Mouse (Mus musculus) liver, adult 10 weeks (tissue): Measurements from ENCODE around the gene Olfr1168. TPM values are rescaled to one million over a fixed set of nuclear protein-coding genes. Genes with fewer than 3 reads are reported as not detected.

Experiments
- polyA plus RNA-seq: library from polyadenylated mRNA; stranded (reverse); fragments of 350-450 nt; fragmentation: Illumina TruSeq; extraction: RNeasy Lipid Tissue Mini Kit (QIAGEN cat#74804); gene quantifications from one replicate; pipeline ENCODE4 v1.2.3, GENCODE M21; 2014; ENCODE audit warnings: low read depth, low replicate concordance

Olfr1168 gene
- not detected for polyA plus RNA-seq

DNA sequence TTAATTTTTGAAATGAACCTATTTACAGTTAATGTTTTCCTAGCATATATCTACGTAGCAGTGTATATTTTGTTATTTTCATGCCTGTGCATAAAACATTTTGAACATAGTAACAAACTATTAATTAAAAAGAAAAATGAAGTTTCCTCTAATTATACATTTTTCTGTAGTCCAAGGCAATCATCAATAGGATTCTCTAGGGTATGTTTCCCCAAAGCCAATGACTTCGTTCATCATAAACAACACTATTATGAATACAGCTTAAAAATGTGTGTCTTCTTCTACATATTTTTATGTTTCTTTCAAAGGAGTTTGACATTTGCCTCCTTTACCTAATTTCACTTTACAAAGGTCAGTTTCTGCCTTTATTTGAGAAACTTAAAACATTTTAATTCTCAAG, at the start of gene Olfr1168:
TSS of gene Olfr1168 (plus strand) at position 301 of the 400 bp plus-strand sequence.

DNA sequence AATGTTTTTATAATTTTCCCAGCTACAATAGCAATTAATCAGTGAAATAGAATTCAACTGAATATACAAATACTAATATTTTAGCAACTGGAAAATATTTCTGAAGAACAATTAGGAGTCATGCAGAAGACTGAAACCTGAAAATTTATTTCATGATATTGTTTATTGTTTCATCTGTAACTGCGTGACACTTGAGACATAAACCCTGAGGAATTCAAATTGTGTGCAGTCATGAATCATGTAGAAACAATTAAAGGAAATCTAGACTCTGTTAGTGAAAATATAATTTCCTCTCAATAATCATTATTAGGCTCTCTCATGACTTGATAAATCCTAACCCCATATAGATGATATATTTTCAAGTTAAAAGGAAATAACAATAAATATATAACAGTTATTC, 26.6 kb upstream of the Olfr1168 start, which contains the start of gene Olfr1167:
TSS of gene Olfr1167 (minus strand) at position 101 of the 400 bp plus-strand sequence.

DNA sequence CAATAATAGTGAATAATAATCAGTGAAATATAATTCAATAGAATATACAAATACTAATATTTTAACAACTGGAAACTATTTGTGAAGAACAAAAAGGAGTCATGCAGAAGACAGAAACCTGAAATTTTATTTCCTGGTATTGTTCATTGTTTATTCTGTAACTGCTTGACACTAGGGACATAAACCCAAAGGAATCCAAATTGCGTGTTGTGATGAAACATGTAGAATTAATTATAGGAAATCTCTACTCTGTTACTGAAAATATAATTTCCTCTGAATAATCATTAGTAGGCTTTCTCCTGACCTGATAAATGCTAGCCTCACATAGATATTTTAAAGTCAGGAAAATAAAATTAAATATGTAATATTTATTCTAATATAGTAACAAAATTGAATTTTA, 46.6 kb downstream of the Olfr1168 start, which contains the start of gene Olfr1170:
TSS of gene Olfr1170 (minus strand) at position 101 of the 400 bp plus-strand sequence.

Other genes with a start within 250 kb of the Olfr1168 start
- not detected for gene Olfr1155, start 236.7 kb upstream of the Olfr1168 start, polyA plus RNA-seq
- gene Olfr1156, start 228.8 kb upstream of the Olfr1168 start, polyA plus RNA-seq: not detected
- gene Olfr1157, start 213.6 kb upstream of the Olfr1168 start, polyA plus RNA-seq: not detected
- not detected for gene Olfr74, start 207.2 kb upstream of the Olfr1168 start, polyA plus RNA-seq
- gene Olfr1158, start 191.8 kb upstream of the Olfr1168 start, polyA plus RNA-seq: not detected
- not detected for gene Olfr1160, start 173.6 kb upstream of the Olfr1168 start, polyA plus RNA-seq
- not detected for gene Olfr1161, start 159.1 kb upstream of the Olfr1168 start, polyA plus RNA-seq
- gene Olfr73, start 144.2 kb upstream of the Olfr1168 start, polyA plus RNA-seq: not detected
- not detected for gene Olfr1162, start 130.8 kb upstream of the Olfr1168 start, polyA plus RNA-seq
- not detected for gene Olfr1163, start 110.0 kb upstream of the Olfr1168 start, polyA plus RNA-seq
- not detected for gene Olfr1164, start 87.9 kb upstream of the Olfr1168 start, polyA plus RNA-seq
- not detected for gene Olfr1166, start 53.6 kb upstream of the Olfr1168 start, polyA plus RNA-seq
- not detected for gene Olfr1167, start 26.7 kb upstream of the Olfr1168 start, polyA plus RNA-seq
- gene Olfr1170, start 46.5 kb downstream of the Olfr1168 start, polyA plus RNA-seq: not detected
- gene Olfr1173, start 98.0 kb downstream of the Olfr1168 start, polyA plus RNA-seq: not detected
- not detected for gene Olfr1174-ps, start 133.3 kb downstream of the Olfr1168 start, polyA plus RNA-seq
- not detected for gene Olfr1175-ps, start 145.3 kb downstream of the Olfr1168 start, polyA plus RNA-seq
- gene Olfr1176, start 154.8 kb downstream of the Olfr1168 start, polyA plus RNA-seq: not detected
- gene Olfr1177-ps, start 164.6 kb downstream of the Olfr1168 start, polyA plus RNA-seq: not detected
- gene Olfr1178, start 205.2 kb downstream of the Olfr1168 start, polyA plus RNA-seq: not detected
- gene Olfr1179, start 224.6 kb downstream of the Olfr1168 start, polyA plus RNA-seq: not detected
- gene Olfr1180, start 237.3 kb downstream of the Olfr1168 start, polyA plus RNA-seq: not detected
- not detected for gene Olfr1181, start 244.3 kb downstream of the Olfr1168 start, polyA plus RNA-seq